Mouse (Mus musculus) forebrain, embryonic 13.5 days (tissue): Measurements from ENCODE around the gene Mrps27. TPM values are rescaled to one million over a fixed set of nuclear protein-coding genes. Genes with fewer than 3 reads are reported as not detected.

Experiments used
- ATAC-seq: fragments of 200-750 bp; cut with Nextera tagmentation; 2 replicates; pipeline ENCODE4 v1.8.0; 2017
- H3K27ac ChIP-seq: fragments of 300-500 bp; sonication (generic); 2 replicates; pipeline ENCODE4 v1.5.1; 2015; ENCODE audit warnings: inconsistent platforms, mild to moderate bottlenecking, moderate library complexity
- H3K27me3 ChIP-seq: fragments of 300-500 bp; sonication (generic); 2 replicates; pipeline ENCODE4 v1.6.1; 2015; ENCODE audit warnings: mild to moderate bottlenecking, inconsistent platforms
- H3K36me3 ChIP-seq: fragments of 300-500 bp; sonication (generic); 2 replicates; pipeline ENCODE4 v1.6.1; 2015; ENCODE audit warnings: mild to moderate bottlenecking, inconsistent platforms; ENCODE audit not compliant: poor library complexity, severe bottlenecking
- H3K4me1 ChIP-seq: fragments of 300-500 bp; sonication (generic); 2 replicates; pipeline ENCODE4 v1.6.1; 2015; ENCODE audit warnings: inconsistent platforms
- H3K4me2 ChIP-seq: fragments of 300-500 bp; sonication (generic); 2 replicates; pipeline ENCODE4 v1.6.1; 2015; ENCODE audit warnings: inconsistent platforms, mild to moderate bottlenecking, moderate library complexity
- H3K4me3 ChIP-seq: fragments of 300-500 bp; sonication (generic); 2 replicates; pipeline ENCODE4 v1.5.1; 2015; ENCODE audit warnings: mild to moderate bottlenecking, inconsistent platforms
- H3K9ac ChIP-seq: fragments of 300-500 bp; sonication (generic); 2 replicates; pipeline ENCODE4 v1.6.1; 2015; ENCODE audit warnings: mild to moderate bottlenecking, inconsistent platforms
- H3K9me3 ChIP-seq: fragments of 300-500 bp; sonication (generic); replicated peaks from 2 replicates; pipeline ENCODE4 v1.6.1; 2016; ENCODE audit warnings: inconsistent platforms
- WGBS: fragments of 180-500 bp; shearing (Covaris S2); methylation state at CpG from one replicate; pipeline ENCODE4 v1.1.7; 2015; 5-methylcytosine and 5-hydroxymethylcytosine counted together
- polyA plus RNA-seq: library from polyadenylated mRNA; unstranded; fragments of >200 nt; fragmentation: Nextera tagmentation; extraction: Ambion mirVana; gene quantifications from 2 replicates; pipeline ENCODE4 v1.2.1, GENCODE M21; 2015

The Mrps27 gene
- polyA plus RNA-seq, 1 experiment from 2014 or later: 44.9 TPM

DNA sequence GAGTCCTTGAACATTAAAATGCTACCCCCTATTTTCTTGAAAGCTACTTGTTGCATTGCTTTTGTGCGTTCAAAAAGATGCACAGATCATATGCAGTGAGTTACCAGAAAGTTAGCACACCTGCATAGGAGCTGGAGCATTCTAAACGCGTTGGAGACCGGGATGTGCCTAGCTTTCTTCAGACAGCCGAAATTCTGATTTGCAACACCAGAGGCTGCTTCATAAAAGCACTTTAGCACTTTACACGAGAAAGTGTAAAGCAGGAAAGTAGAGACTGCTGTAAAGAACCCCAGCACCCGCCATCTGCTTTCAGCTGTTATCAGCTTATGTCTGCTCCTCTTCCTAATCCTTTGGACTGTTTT lies 8.9 kb downstream of the Mrps27 start:
- ATAC-seq: no peak
- Histone ChIP-seq H3K4me1 (peaks cover 5% of the 10 kb centered on the region; the same call in 1 of the 2 replicates), H3K27ac (peak overlapping the region; percentile 65), H3K27me3 (no peaks in the 10 kb centered on the region), H3K9me3 (no peaks in the 10 kb centered on the region), H3K4me2 (peak overlapping the region; percentile 62), H3K4me3 (peak overlapping the region; percentile 38), H3K36me3 (peaks cover 17% of the 10 kb centered on the region), H3K9ac (peak overlapping the region; percentile 52)
- WGBS: 8% methylated on average over 7 of the region's 7 CpGs

DNA sequence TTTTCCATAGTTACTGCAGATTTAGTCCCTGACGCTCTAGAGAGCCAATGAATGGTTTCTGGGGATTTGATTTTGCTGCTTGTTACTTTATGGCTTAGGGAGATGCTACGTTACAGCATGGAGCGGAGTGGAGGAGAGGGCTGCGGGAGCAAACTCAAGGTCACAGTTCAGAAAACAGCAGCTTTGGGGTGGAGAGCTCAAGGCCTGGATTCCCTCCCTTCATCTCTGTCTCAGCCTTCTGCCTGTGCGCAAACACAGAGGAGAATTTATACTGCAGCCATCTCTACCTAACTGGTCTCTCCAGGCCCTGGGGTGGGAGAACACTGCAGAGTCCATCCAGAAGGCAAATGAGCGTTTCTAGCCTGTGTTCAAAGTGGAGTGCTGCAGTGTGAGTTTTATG lies 10.5 kb downstream of the Mrps27 start:
- H3K9ac ChIP-seq: no peak overlapping the region
- H3K4me1 ChIP-seq: peaks cover 5% of the 10 kb centered on the region; the same call in 1 of the 2 replicates
- no peaks in the 10 kb centered on the region for H3K9me3 ChIP-seq
- 94% methylated on average over 6 of the region's 6 CpGs for WGBS
- no peak overlapping the region for H3K27ac ChIP-seq
- H3K36me3 ChIP-seq: peaks cover 14% of the 10 kb centered on the region
- ATAC-seq: no peak
- no peak overlapping the region for H3K4me2 ChIP-seq
- H3K27me3 ChIP-seq: no peaks in the 10 kb centered on the region
- no peak overlapping the region for H3K4me3 ChIP-seq

DNA sequence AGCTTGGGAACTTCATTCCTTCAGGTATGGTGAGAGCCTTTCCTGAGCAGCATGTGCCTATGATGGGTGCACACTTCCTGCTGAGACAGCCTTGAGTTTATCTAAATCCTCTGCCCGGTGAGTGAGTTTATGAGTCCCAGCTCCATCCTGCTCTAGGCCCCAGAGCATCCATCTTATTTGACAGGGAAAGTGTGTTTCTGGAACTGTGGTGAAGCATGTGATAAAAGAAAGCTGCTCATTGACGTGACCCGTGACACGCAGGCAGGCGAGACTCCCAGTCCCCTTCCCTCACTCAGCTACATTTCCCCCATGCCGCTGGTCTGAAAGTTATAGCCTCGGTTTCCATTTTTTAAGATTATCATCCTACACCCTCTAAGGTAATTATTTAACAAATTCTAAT lies 11.3 kb downstream of the Mrps27 start:
- H3K4me3 ChIP-seq: no peak overlapping the region
- no peak for ATAC-seq
- H3K27me3 ChIP-seq: no peaks in the 10 kb centered on the region
- no peak overlapping the region for H3K4me2 ChIP-seq
- H3K4me1 ChIP-seq: peaks cover 5% of the 10 kb centered on the region; the same call in 1 of the 2 replicates
- H3K36me3 ChIP-seq: peaks cover 13% of the 10 kb centered on the region; the same call in 1 of the 2 replicates
- no peak overlapping the region for H3K9ac ChIP-seq
- 89% methylated on average over 7 of the region's 7 CpGs for WGBS
- H3K9me3 ChIP-seq: no peaks in the 10 kb centered on the region
- no peak overlapping the region for H3K27ac ChIP-seq

DNA sequence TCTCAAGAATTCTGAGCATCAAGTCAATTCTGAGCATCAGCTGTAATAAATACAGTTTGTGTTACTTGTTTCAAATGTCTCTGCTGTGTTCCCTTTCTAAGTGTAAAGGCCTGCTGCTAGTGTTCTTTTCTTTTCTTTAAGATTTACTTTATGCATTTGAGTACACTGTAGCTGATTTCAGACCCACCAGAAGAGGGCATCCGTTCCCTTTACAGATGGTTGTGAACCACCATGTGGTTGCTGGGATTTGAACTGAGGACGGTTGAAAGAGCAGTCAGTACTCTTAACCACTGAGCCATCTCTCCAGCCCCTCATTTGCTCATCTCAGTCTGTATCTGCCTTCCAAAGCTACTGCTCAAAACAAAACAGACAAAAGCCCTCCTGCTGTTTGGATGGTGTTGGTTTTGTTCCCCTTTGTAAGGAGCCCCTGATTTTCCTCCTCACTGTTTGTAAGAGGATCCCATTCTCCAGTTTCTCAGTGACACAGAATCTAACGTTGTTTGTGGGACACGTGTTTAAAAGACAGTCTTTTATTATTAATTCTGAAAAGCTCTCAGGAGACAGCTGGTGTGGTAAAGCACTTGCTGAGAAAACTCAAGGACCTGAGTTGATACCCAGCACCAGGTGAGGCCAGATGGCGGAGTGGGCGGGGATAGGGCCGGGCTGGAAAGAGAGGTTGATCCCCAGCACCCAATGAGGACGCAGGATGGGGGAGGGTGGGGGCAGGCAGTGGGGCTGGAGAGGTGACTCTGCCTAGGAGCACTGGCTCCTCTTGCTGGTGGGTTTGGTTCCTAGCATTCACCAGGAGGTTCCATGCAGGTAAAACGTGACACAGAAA lies 12.1 kb downstream of the Mrps27 start:
- Histone ChIP-seq H3K4me1 (peaks cover 5% of the 10 kb centered on the region; the same call in 1 of the 2 replicates), H3K4me3 (no peak overlapping the region), H3K4me2 (no peak overlapping the region), H3K9ac (no peak overlapping the region), H3K36me3 (peaks cover 9% of the 10 kb centered on the region; the same call in 1 of the 2 replicates), H3K27ac (no peak overlapping the region), H3K27me3 (no peaks in the 10 kb centered on the region), H3K9me3 (no peaks in the 10 kb centered on the region)
- WGBS: 30% methylated on average over 9 of the region's 9 CpGs
- no peak for ATAC-seq

DNA sequence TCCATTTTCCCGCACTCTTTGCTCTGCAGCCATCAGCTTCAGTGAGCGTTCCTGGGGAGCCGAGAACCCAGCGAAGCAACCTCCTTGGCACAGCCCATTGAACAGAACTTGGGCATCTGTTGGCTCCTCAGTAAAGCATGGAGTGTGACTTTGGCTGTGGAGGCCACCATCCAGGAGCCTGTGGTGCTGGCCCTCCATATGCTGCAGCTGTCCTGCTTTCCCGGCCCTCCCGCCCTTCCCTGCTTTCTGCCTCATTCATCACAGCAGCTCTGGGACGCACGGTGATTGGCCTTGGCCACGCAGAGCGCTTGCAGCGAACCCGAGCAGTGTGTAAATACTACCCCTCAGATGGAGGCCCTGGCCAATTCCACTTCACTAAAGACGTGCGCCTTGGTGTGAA lies 14.3 kb downstream of the Mrps27 start:
- H3K4me2 ChIP-seq: no peak overlapping the region
- no peak for ATAC-seq
- H3K36me3 ChIP-seq: peaks cover 17% of the 10 kb centered on the region
- H3K4me3 ChIP-seq: no peak overlapping the region
- no peaks in the 10 kb centered on the region for H3K9me3 ChIP-seq
- 85% methylated on average over 14 of the region's 14 CpGs for WGBS
- H3K27me3 ChIP-seq: no peaks in the 10 kb centered on the region
- H3K27ac ChIP-seq: no peak overlapping the region
- H3K4me1 ChIP-seq: 0 out of 2 replicates have a peak, but pooled peaks cover 5% of the 10 kb centered on the region
- no peak overlapping the region for H3K9ac ChIP-seq

DNA sequence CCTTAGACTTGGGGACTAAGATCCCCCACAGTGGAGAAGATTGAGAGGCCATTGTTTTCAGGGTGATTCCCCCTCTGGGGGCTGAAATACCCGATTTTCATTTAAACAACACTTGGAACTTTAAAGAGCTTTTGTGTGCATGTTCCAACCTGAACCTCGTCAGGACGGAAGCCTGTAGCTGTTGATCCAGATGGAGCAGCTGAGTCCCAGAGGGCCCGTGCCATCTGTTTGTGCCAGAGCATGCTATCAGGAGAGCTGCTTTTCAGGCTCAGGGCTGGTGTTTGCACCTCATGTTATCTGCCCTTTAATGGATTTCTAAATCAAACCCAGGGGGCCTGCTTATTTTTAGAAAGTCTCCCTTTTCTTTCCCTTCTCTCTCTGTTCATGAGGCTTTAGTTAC lies 19.3 kb downstream of the Mrps27 start:
- 44% methylated on average over 4 of the region's 4 CpGs for WGBS
- ATAC-seq: no peak
- peak overlapping the region; percentile 25; the same call in 1 of the 2 replicates for H3K27ac ChIP-seq
- H3K9ac ChIP-seq: no peak overlapping the region
- 0 out of 2 replicates have a peak, but pooled peaks cover 5% of the 10 kb centered on the region for H3K4me1 ChIP-seq
- no peaks in the 10 kb centered on the region for H3K9me3 ChIP-seq
- H3K4me3 ChIP-seq: no peak overlapping the region
- H3K27me3 ChIP-seq: no peaks in the 10 kb centered on the region
- H3K36me3 ChIP-seq: peaks cover 38% of the 10 kb centered on the region
- H3K4me2 ChIP-seq: no peak overlapping the region

DNA sequence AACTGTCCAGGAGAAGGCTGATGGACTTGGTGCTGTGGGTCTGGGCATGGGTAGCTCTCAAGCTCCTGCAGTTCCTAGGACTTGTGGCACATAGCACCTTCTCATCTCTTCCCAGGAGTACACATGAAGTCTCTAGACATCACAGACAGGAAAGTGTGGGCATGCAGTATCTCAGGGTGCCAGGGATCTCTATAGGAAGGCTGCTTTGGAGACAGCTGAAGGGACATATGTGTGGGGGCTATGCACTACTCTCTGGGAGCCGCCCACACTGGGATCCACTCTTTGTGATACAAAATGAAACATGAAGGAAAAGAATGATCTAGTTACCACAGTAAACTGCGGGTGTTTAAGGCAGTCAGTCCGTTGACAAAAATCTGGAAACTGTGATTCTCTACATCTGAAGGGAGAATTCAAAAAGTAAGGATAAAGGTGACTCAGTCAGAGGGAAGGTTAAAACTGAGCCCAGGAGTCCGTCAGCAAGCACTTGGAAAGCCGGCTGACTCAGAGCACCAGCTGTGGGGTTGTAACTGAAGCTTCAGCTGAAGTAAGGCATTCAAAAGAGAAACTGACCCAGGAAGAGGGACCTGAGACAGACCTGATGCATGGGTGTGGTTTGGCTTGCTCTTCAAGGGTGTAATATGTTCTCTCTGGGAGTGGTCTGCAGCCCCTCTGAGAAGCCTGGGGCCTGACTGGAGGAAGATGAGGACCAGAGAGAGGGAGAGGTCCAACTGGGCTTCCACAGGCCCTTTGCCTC lies 22.0 kb downstream of the Mrps27 start:
- peaks cover 32% of the 10 kb centered on the region for H3K36me3 ChIP-seq
- no peaks in the 10 kb centered on the region for H3K9me3 ChIP-seq
- no peak overlapping the region for H3K4me2 ChIP-seq
- no peaks in the 10 kb centered on the region for H3K27me3 ChIP-seq
- H3K4me1 ChIP-seq: 0 out of 2 replicates have a peak, but pooled peaks cover 5% of the 10 kb centered on the region
- no peak overlapping the region for H3K27ac ChIP-seq
- H3K9ac ChIP-seq: no peak overlapping the region
- ATAC-seq: no peak
- H3K4me3 ChIP-seq: no peak overlapping the region
- WGBS: 92% methylated on average over 5 of the region's 5 CpGs

DNA sequence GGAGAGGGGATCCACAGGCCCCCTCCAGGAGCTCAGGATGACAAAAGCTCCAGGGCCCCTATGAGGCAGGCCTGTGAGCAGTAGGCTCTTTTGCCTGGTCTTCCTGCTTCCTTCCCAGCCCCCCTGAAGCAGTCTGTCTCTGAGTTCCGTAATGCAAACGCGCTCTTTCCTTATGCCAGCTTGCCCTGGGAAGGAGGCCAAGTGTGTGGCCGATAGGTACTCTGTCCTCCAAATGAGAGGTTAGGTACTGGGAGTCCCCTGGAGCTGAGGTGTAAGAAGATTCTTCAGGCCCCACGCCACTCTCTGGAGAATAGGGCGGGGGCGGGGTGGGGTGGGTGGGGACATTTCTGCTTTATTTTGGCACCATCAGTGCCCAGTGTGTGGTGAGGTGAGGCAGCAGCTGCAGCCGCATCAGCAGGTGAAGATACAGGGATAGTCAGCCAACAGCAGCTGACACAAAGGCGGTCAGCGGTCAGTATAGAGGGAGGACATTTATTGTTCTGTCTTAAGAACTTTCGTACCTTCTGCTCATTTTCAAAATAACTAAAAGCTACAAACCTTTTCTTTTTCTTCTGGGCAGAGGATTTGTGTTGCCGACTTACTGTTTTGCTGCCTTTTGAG lies 23.1 kb downstream of the Mrps27 start:
- no peak overlapping the region for H3K4me2 ChIP-seq
- no peaks in the 10 kb centered on the region for H3K27me3 ChIP-seq
- 0 out of 2 replicates have a peak, but pooled peaks cover 5% of the 10 kb centered on the region for H3K4me1 ChIP-seq
- no peak overlapping the region for H3K27ac ChIP-seq
- H3K36me3 ChIP-seq: peaks cover 32% of the 10 kb centered on the region
- no peak overlapping the region for H3K4me3 ChIP-seq
- ATAC-seq: no peak
- WGBS: 86% methylated on average over 12 of the region's 12 CpGs
- H3K9me3 ChIP-seq: no peaks in the 10 kb centered on the region
- H3K9ac ChIP-seq: no peak overlapping the region

DNA sequence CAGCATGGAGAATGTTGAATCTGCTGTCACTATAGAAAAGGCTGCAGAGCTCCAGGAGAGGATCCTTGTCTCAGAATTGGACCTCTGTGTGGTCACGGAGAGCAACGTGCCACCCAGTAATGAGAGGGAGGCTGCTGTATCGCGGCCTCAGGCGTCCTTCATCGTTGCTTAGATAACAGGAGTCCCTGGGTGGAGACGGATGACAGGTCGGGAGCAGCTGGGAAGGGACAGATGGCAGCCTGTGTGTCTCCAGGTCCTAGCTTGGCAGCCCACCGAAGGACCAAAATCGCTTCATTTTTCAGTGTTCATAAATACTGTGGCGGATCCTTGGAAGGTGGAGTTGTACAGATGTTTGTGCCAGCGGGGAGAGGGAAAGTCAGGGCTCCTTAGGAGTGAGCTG lies 24.5 kb downstream of the Mrps27 start:
- no peaks in the 10 kb centered on the region for H3K27me3 ChIP-seq
- no peak for ATAC-seq
- no peak overlapping the region for H3K4me3 ChIP-seq
- H3K4me1 ChIP-seq: no peaks in the 10 kb centered on the region
- no peak overlapping the region for H3K9ac ChIP-seq
- no peak overlapping the region for H3K4me2 ChIP-seq
- H3K36me3 ChIP-seq: peaks cover 22% of the 10 kb centered on the region; the same call in 1 of the 2 replicates
- H3K9me3 ChIP-seq: no peaks in the 10 kb centered on the region
- WGBS: 82% methylated on average over 12 of the region's 12 CpGs
- H3K27ac ChIP-seq: no peak overlapping the region; the same call in none of the 2 replicates

DNA sequence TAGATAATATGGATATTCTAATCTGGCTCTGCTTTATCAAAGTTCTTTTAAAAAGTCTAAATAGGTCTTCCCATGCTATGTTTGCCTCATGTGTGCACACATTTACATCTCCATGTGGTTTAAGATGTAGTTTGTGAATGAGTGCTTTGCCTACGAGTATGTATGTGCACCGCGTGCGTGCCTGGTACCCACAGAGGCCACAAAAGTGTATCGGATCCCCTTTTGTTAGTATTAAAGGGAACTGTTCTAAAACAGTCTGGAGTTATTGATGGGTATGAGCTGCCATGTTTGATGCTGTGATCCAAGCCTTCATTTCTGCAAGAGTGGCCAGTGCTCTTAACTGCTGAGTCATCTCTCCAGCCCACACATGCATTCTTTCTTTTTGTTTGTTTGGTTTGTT lies 26.7 kb downstream of the Mrps27 start:
- Histone ChIP-seq H3K4me3 (no peak overlapping the region), H3K9ac (no peak overlapping the region), H3K27ac (no peak overlapping the region), H3K27me3 (no peaks in the 10 kb centered on the region), H3K4me2 (no peak overlapping the region), H3K9me3 (no peaks in the 10 kb centered on the region), H3K4me1 (no peaks in the 10 kb centered on the region), H3K36me3 (peaks cover 4% of the 10 kb centered on the region; the same call in 1 of the 2 replicates)
- no peak for ATAC-seq
- 93% methylated on average over 5 of the region's 5 CpGs for WGBS

DNA sequence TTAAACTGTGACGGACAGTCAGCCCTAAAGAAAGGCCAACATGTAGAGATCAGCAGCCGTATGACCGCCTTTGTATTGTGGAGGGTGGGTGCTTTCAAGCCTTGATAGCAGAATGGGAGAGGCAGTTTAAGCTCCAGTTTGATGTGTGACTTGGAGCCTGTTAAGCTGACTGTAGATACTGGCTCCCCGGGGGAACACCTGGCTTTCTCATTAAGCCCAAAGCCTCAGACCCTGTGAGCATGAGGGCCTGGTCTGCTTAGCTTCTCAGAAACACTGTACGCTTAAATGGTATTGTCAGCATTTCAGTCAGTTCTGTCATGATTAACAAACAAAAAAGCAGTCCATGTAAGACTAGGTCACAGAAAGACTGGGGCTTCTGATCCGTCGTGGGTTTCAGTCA lies 29.1 kb downstream of the Mrps27 start:
- 77% methylated on average over 7 of the region's 7 CpGs for WGBS
- no peaks in the 10 kb centered on the region for H3K4me1 ChIP-seq
- H3K4me2 ChIP-seq: no peak overlapping the region
- 0 out of 2 replicates have a peak, but pooled peaks cover 2% of the 10 kb centered on the region for H3K36me3 ChIP-seq
- H3K27me3 ChIP-seq: no peaks in the 10 kb centered on the region
- H3K4me3 ChIP-seq: no peak overlapping the region
- no peak overlapping the region for H3K9ac ChIP-seq
- no peak for ATAC-seq
- H3K27ac ChIP-seq: no peak overlapping the region
- no peaks in the 10 kb centered on the region for H3K9me3 ChIP-seq

DNA sequence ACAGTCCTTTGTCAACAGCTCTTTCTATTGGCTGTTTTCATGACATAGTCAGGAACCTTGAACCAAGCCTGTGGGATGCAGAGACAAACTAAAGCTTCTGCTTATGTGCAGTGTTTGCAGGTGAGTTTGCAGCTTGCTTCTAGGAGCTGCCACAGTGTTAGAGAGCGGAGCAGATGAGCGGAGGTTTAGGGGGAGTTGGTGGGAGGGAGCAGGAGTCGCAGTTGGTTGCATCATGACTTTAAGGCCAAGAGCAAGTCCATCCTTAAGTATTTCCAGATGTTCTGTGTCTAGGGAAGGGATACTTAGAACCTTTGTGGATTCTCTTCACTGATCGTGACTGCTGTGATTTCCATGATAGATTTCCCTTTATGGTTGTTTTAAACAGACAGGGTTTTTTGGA lies 29.6 kb downstream of the Mrps27 start:
- H3K9me3 ChIP-seq: no peaks in the 10 kb centered on the region
- H3K27me3 ChIP-seq: no peaks in the 10 kb centered on the region
- H3K4me1 ChIP-seq: no peaks in the 10 kb centered on the region
- no peak overlapping the region for H3K27ac ChIP-seq
- 93% methylated on average over 4 of the region's 4 CpGs for WGBS
- no peak overlapping the region for H3K9ac ChIP-seq
- no peak overlapping the region for H3K4me3 ChIP-seq
- H3K4me2 ChIP-seq: no peak overlapping the region
- no peak for ATAC-seq
- 0 out of 2 replicates have a peak, but pooled peaks cover 2% of the 10 kb centered on the region for H3K36me3 ChIP-seq
